Mouse (Mus musculus) C2C12 (cell line): Measurements from ENCODE around the gene Snai3.

ENCODE experiments used
- CEBPB ChIP-seq: IDR thresholded peaks from one replicate; pipeline ENCODE4 v1.6.1; 2011; ENCODE audit warnings: low read depth, mild to moderate bottlenecking, control low read depth, moderate library complexity
- CTCF ChIP-seq: IDR thresholded peaks from one replicate; pipeline ENCODE4 v1.5.1; 2011; ENCODE audit not compliant: control insufficient read depth, insufficient read depth, insufficient read length
- FOSL1 ChIP-seq: IDR thresholded peaks from one replicate; pipeline ENCODE4 v1.8.0; 2011; ENCODE audit warnings: mild to moderate bottlenecking, low read length; ENCODE audit not compliant: poor library complexity, insufficient read depth, severe bottlenecking
- MAX ChIP-seq: IDR thresholded peaks from one replicate; pipeline ENCODE4 v1.6.1; 2011; ENCODE audit warnings: mild to moderate bottlenecking, control low read depth
- MYOD1 ChIP-seq: IDR thresholded peaks from one replicate; pipeline ENCODE4 v1.6.1; 2011; ENCODE audit warnings: low read depth; ENCODE audit not compliant: control insufficient read depth, insufficient read length
- MYOG ChIP-seq: IDR thresholded peaks from one replicate; pipeline ENCODE4 v1.6.1; 2011; ENCODE audit not compliant: control insufficient read depth, insufficient read length; ENCODE audit errors: extremely low read depth
- USF1 ChIP-seq: IDR thresholded peaks from one replicate; pipeline ENCODE4 v1.6.1; 2011; ENCODE audit warnings: low read depth, mild to moderate bottlenecking, control low read depth, moderate library complexity

DNA sequence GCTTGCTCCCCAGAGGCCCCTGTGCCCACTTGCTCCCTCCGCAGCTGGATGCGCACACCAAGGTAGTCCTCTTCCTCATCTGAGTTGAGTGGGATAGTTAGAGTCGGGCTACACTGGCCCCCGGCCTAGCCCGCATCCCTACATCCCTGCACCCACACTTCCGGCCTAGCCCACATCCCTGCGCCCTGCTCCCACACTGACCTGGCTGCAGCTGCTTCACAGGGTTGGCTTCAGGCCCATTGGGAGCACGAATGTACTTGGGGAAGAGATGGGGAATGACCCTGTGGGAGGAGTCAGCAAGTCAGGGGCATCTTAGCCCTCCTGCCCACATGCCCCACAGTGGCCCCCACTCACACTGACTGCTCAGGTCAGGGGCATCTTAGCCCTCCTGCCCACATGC, 21.9 kb upstream of the Snai3 start:
- TF ChIP-seq CTCF (no peak), MYOD1 (no peak), MAX (no peak), MYOG (no peak), USF1 (no peak), FOSL1 (no peak), CEBPB (no peak)
